Mouse (Mus musculus) frontal cortex, postnatal 14 days (tissue): ENCODE data around the gene Cstb.
A peak's percentile ranks its signal among the peaks of the same experiment; 100 is the strongest.
"Not testable (repeated sequence)": the region's sequence is repeated elsewhere in the genome, so short reads cannot be mapped to it uniquely, and the experiment has no call there.

Experiments used
- DNase-seq, 2 experiments: peaks; one replicate each; pipeline ENCODE4 v3.0.0; 2022; ENCODE audit warnings: low spot score in 2 of 2

Cstb gene

DNA sequence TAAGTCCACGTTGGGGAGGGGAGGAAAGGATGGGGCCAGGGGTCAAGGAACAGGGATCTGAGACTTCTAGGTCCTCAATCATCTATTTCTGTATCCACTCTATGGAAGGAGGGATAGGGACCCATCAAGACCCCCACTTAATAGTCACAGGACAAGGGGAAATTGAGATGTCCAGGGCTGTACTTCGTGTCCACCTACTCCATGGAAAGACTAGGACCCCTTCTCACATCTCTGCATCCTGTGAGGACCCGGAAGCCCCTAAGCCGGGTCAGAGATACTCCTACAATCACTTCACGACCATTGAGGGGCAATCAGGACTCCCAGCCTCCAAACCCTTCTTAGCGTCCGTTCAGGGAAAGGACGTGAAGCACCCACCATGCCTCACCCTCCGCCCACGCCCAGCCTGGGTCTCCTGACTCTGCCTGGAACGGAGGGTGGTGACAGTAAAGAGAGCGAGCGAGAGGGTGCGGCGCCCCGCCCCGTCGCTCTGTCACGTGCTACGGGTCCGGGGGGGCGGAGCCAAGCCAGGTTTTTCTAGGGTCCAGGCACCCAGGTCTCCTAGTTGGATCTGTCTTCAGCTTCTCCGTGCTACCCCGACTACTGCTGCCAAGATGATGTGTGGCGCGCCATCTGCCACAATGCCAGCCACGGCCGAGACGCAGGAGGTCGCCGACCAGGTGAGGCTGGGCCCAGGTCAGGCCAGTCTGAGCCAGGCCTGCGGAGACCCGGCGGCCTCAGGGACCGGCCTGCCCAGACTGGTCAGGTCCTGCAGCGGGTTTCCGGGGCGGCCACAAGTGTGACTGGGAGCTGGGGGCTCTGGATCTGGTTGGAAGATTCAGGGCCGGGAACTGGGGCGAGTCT lies at the start of gene Cstb:
Gene Cstb (plus strand): TSS at position 489 of the 861 bp plus-strand sequence.
- DNase-seq = peak; percentile 71 to 78

DNA sequence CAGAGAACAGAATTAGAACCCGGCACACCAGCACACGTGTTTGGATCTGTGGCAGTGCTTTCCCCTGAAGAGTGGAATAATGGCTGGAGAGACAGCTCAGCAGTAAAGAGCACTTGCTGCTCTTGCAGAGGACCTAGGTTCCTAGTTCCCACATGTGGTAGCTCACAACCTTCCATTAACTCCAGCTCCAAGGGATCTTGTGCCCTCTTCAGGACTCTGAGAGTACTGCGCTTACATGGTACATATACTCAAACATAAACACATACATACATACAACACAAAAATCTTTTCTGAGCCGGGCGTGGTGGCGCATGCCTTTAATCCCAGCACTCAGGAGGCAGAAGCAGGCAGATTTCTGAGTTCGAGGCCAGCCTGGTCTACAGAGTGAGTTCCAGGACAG lies 47.0 kb upstream of the Cstb start:
- DNase-seq = no peak

- no peak for DNase-seq
Measured at GRCm38 (mm10) chr10:78383567-78383966, 41.9 kb upstream of the Cstb start.

DNA sequence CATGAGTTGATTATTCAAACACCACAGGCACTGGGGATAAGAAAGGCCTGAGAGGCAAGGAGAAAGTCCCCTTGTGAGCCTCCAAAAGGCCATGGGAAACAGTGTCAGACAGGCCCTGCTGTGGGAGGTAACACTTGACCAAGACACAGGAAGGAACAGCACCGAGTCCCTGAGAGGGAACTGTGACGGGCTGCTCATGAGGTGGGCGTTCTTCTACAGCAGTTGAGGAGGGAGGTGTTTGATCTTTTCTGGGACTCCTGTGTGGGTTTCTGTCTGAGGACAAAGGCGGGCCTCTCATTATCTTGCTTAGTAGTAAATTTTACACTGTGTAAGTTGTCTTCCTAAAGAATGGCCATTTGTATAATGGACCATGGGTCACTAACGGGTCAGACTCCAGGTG lies 39.9 kb upstream of the Cstb start:
- DNase-seq = no peak

- peak; percentile 57 to 64 for DNase-seq
Measured at GRCm38 (mm10) chr10:78388216-78388980, 37.1 kb upstream of the Cstb start.

DNA sequence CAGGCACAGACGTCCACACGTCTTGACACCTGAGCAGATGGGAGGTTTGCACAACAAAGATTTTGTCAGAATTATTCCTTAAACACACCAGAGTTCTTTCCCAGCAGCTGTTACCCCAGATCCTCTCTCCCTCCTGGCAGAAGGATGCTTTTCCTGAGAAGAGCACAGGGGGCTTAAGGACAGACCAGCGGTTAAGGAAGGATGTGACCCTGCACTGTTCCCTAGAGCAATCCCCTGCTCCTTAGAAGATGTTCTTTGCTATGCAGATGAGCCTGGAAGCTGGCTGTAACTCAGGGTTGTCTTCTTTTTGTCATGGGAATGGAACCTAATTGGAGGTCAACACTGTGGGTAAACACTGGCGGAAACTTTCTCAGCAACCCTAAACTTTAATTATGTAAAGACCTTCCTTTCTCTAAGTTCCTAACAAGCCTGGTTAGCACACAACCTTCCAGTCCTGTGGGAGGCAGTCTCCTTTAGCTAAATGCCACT lies 34.4 kb upstream of the Cstb start:
- no peak for DNase-seq

DNA sequence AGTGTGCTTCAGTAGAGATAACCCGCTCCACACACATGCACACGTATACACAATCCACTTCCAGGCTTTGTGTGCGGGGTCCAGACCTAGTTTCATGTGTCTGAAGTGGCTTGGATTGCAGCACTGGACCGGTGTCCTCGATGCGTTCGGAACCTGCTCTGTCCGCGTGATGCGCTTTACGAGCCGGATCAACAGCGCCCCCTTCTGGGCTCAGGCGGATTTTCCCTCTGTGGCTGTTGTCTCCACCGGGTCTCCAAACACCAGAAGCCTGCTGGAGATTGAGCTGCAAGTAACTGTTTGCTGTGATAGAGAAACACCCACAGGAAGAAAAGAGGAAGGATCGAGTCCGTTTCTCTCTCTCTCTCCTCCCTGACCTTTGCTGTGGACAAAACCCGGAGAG lies 33.4 kb upstream of the Cstb start:
- peak; percentile 72 to 84 for DNase-seq

- DNase-seq = no peak
Measured at GRCm38 (mm10) chr10:78395377-78395776, 30.1 kb upstream of the Cstb start.

DNA sequence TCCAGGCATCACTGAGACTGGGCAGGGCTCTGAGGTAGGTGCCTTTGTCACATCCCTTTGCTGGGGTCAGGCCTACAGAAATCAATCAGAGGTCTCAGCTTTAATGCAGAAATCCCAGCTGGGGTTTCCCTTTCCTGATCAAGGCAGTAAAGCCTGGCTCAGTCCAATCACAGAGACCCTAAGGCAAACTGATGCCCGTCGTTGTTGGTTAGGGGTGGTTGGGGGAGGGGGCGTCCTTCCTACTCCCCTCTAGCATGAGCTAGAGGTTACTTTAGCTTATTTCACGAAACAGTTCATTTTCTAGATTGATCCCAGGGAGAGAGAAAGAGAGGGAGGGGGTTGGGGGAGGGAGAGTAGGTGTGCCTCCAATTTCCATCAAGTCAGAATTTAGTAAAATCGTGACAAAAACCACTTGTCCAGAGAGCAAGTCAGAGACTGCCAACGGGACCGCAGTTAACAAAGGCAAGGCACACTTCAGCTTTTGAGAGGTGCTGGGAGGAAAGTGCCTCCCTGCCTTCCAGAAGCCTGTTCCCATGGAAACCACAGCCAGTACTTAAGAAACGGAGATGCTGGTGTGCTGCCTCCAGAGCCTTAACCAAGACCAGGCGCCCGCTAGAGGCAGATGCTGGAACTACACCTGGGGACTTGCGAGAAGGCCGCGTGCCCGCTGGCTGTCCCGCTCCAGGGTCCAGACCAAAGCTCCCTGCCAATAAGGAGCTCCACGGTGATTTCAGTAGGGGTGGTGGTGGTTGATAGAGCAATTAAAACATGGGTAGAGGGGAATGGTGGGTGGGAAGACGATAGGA lies 29.4 kb upstream of the Cstb start:
- peak; percentile 90 to 98 for DNase-seq

GRCm38 (mm10) chr10:78396625-78396885 lies 28.9 kb upstream of the Cstb start:
- DNase-seq = no peak

- no peak for DNase-seq
Measured at GRCm38 (mm10) chr10:78399090-78399657, 26.3 kb upstream of the Cstb start.

DNA sequence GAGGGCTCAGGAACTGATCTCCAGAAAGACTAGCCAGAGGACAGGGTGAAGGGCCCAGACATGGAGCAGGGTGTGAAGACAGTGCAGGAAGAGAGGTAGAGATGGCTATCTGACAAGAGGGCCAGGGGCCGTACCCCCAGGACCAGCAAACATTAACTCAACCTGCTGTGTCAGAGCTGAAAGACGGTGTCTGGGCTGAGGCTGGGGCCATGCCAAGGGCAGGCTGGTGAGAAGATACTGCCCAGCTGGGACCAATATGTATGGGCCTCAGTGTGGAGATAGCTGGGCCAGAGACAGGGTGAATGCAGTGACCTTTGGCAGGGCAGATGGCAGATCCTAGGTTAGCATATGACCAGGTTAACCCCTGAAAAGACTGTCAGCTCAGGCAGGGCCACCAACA lies 24.3 kb upstream of the Cstb start:
- DNase-seq = no peak

- no peak for DNase-seq
Measured at GRCm38 (mm10) chr10:78402301-78402922, 23.1 kb upstream of the Cstb start.

- no peak for DNase-seq
Measured at GRCm38 (mm10) chr10:78406152-78406551, 19.3 kb upstream of the Cstb start.

GRCm38 (mm10) chr10:78407132-78407531 lies 18.3 kb upstream of the Cstb start:
- DNase-seq = no peak

DNA sequence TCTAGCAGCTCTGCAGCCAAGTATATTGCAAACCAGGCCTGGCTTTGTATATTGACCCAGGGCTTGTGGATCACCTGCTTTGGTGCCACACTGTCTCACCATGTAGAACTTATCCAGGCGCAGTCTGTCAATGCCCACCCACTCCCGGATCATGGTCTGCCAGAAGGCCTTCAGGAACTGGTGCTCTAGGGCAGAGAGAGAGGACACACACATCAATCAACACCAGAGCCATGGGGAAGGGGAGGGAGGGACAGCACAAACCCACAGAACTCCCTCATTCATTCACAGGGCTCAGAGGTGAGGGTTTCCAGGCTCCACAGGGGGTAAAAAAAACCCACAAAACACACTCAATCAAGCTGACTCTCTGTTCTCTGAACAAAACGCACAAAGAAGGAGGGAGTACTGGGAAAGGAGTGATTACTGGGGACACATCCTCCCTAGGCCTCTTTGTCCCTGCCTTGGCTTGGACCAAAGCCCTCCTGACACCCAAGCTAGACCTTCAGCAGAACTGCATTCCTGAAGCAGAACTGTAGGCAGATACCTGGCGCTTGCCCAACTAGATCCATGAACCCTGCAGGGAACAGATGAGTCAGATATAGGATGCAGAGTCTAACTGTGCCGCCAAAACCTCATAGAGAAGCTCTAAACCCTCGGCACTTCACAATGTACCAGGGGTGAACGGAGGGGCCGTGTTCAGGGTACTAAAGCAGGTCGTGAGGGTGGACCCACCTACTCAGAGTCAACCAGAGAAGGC lies 16.3 kb upstream of the Cstb start:
- no peak for DNase-seq

- no peak for DNase-seq
Measured at GRCm38 (mm10) chr10:78411851-78412250, 13.6 kb upstream of the Cstb start.

DNA sequence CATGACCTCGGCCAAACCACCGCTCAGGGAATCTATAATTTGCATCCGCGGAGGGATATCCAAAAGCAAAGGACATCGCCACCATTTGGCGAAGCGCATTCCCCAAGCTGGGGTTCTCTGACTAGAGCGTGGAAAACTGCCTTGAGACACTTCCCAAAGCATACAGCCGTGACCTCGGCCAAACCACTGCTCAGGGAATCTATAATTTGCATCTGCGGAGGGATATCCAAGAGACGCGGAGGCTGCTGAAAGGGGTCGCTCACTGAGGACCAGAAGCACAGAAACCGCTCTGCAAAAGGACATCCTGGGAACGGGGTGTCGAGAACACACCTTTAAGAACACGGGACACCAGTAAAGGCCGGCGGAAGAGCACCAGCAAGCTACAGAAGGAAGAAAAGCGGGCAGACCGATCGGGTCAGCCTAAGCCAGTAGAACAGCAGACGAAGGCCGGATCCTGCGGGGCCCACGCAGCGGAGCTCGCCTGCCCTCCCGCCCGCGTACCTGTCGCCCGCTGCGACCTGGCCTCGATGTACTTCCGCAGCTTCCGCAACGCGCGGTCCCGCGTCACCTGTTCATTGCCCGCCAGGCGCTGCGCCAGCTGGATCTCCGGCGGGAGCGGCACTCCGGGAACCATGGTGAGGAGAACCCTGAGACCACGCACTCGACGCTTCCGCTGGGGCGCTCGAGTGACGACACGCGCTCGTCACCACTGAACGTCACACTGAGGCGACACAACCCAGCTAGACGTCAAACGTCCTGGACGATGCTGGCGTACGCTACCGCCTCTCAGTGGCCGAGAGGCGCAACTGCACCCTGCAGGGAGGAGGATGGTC lies 12.9 kb upstream of the Cstb start, which contains the start of gene Rrp1:
Gene Rrp1 (minus strand): TSS at position 725 of the 833 bp plus-strand sequence.
- peak; percentile 96 for DNase-seq

- no peak for DNase-seq
Measured at GRCm38 (mm10) chr10:78413152-78413520, 12.3 kb upstream of the Cstb start.

- not testable (repeated sequence) for DNase-seq
Measured at GRCm38 (mm10) chr10:78414936-78415335, 10.5 kb upstream of the Cstb start.
